Mouse (Mus musculus) heart, embryonic 11.5 days (tissue): Measurements from ENCODE around the gene Tgm1. TPM values are rescaled to one million over a fixed set of nuclear protein-coding genes. Genes with fewer than 3 reads are reported as not detected.
A peak's percentile ranks its signal among the peaks of the same experiment; 100 is the strongest.

Experiments used
- ATAC-seq: fragments of 200-750 bp; cut with Nextera tagmentation; replicated peaks from 2 replicates; pipeline ENCODE4 v1.8.0; 2017; ENCODE audit warnings: moderate library complexity; ENCODE audit not compliant: insufficient number of reproducible peaks, low FRiP score, low TSS enrichment
- H3K27ac ChIP-seq: fragments of 300-500 bp; sonication (generic); 2 replicates; pipeline ENCODE4 v1.5.1; 2014; ENCODE audit warnings: mild to moderate bottlenecking, low read depth, low read length
- H3K27me3 ChIP-seq: fragments of 300-500 bp; sonication (generic); 2 replicates; pipeline ENCODE4 v1.6.1; 2014; ENCODE audit warnings: mild to moderate bottlenecking, low read length, mixed read lengths; ENCODE audit not compliant: control insufficient read depth, insufficient read depth
- H3K36me3 ChIP-seq: fragments of 300-500 bp; sonication (generic); 2 replicates; pipeline ENCODE4 v1.6.1; 2014; ENCODE audit warnings: mild to moderate bottlenecking, low read length, moderate library complexity, mixed read lengths; ENCODE audit not compliant: control insufficient read depth, insufficient read depth
- H3K4me1 ChIP-seq: fragments of 300-500 bp; sonication (generic); 2 replicates; pipeline ENCODE4 v1.6.1; 2014; ENCODE audit warnings: low read length; ENCODE audit not compliant: control insufficient read depth, insufficient read depth
- H3K4me2 ChIP-seq: fragments of 300-500 bp; sonication (generic); 2 replicates; pipeline ENCODE4 v1.6.1; 2014; ENCODE audit warnings: mild to moderate bottlenecking, moderate library complexity
- H3K4me3 ChIP-seq: fragments of 300-500 bp; sonication (generic); 2 replicates; pipeline ENCODE4 v1.5.1; 2014; ENCODE audit warnings: low read depth, low read length
- H3K9ac ChIP-seq: fragments of 300-500 bp; sonication (generic); 2 replicates; pipeline ENCODE4 v1.6.1; 2014; ENCODE audit warnings: mild to moderate bottlenecking, low read depth, low read length, moderate library complexity
- H3K9me3 ChIP-seq: fragments of 300-500 bp; sonication (generic); replicated peaks from 2 replicates; pipeline ENCODE4 v1.6.1; 2016; ENCODE audit warnings: low read length; ENCODE audit not compliant: control insufficient read depth
- WGBS: fragments of 180-500 bp; shearing (Covaris S2); extraction: QIAGEN DNeasy Blood & Tissue Kit; methylation state at CpG from one replicate; pipeline ENCODE4 v1.1.7; 2014; ENCODE audit not compliant: insufficient replicate concordance; 5-methylcytosine and 5-hydroxymethylcytosine counted together
- polyA plus RNA-seq: library from polyadenylated mRNA; unstranded; fragments of >200 nt; fragmentation: Nextera tagmentation; extraction: Ambion mirVana; gene quantifications from 2 replicates; pipeline ENCODE4 v1.2.1, GENCODE M21; 2014

Gene Tgm1
- polyA plus RNA-seq, 1 experiment from 2014 or later = 0.30 TPM

GRCm38 (mm10) chr14:55745861-55746237 is 32.1 kb upstream of the Tgm1 start:
- WGBS = under 1% methylated on average over 25 of the region's 31 CpGs
- H3K27me3 ChIP-seq = no peaks in the 10 kb centered on the region
- peak overlapping the region; percentile 99 for H3K4me2 ChIP-seq
- H3K4me1 ChIP-seq = peaks cover 3% of the 10 kb centered on the region; the same call in 1 of the 2 replicates
- no peak for ATAC-seq
- H3K9ac ChIP-seq = peak overlapping the region; percentile 85
- no peaks in the 10 kb centered on the region for H3K9me3 ChIP-seq
- peak overlapping the region; percentile 10; the same call in 1 of the 2 replicates for H3K27ac ChIP-seq
- H3K36me3 ChIP-seq = 0 out of 2 replicates have a peak, but pooled peaks cover 7% of the 10 kb centered on the region
- peak overlapping the region; percentile 96 for H3K4me3 ChIP-seq

GRCm38 (mm10) chr14:55745180-55745860 is 31.6 kb upstream of the Tgm1 start, which contains the start of the genes Dhrs1 and Nop9:
Dhrs1 (minus strand) TSS chr14:55745690.
Nop9 (plus strand) TSS chr14:55745693.
- H3K36me3 ChIP-seq = peaks cover 8% of the 10 kb centered on the region; the same call in 1 of the 2 replicates
- 1% methylated on average over 41 of the region's 48 CpGs for WGBS

GRCm38 (mm10) chr14:55743711-55744110 is 30.0 kb upstream of the Tgm1 start:
- Histone ChIP-seq H3K4me2 (peak overlapping the region; percentile 33; the same call in 1 of the 2 replicates), H3K27me3 (no peaks in the 10 kb centered on the region), H3K9me3 (no peaks in the 10 kb centered on the region), H3K27ac (no peak overlapping the region), H3K4me3 (no peak overlapping the region), H3K9ac (0 out of 2 replicates have a peak overlapping the region, but pooled peaks have one; percentile 13), H3K4me1 (peaks cover 3% of the 10 kb centered on the region; the same call in 1 of the 2 replicates), H3K36me3 (peaks cover 5% of the 10 kb centered on the region; the same call in 1 of the 2 replicates)
- 21% methylated on average over 10 of the region's 10 CpGs for WGBS
- ATAC-seq = 0 out of 2 replicates have a peak, but pooled peaks have one; percentile 28

More at GRCm38 (mm10) chr14:55745180-55745860, 31.6 kb upstream of the Tgm1 start, which contains the start of the genes Dhrs1 and Nop9:
- peak; percentile 82 for ATAC-seq
- Histone ChIP-seq H3K9ac (peak within 1 kb of the TSS; percentile 85), H3K4me1 (peaks cover 3% of the 10 kb centered on the region; the same call in 1 of the 2 replicates), H3K4me3 (peak within 1 kb of the TSS; percentile 96), H3K27me3 (no peaks in the 10 kb centered on the region), H3K9me3 (no peaks in the 10 kb centered on the region), H3K27ac (peak within 1 kb of the TSS; percentile 42; the same call in 1 of the 2 replicates), H3K4me2 (peak within 1 kb of the TSS; percentile 99)

GRCm38 (mm10) chr14:55737086-55737687 is 23.5 kb upstream of the Tgm1 start:
- no peaks in the 10 kb centered on the region for H3K9me3 ChIP-seq
- H3K9ac ChIP-seq = no peak overlapping the region
- H3K4me3 ChIP-seq = no peak overlapping the region
- 86% methylated on average over 9 of the region's 9 CpGs for WGBS
- H3K36me3 ChIP-seq = peaks cover 5% of the 10 kb centered on the region; the same call in 1 of the 2 replicates
- H3K4me2 ChIP-seq = no peak overlapping the region
- H3K27ac ChIP-seq = no peak overlapping the region
- H3K27me3 ChIP-seq = no peaks in the 10 kb centered on the region
- H3K4me1 ChIP-seq = no peaks in the 10 kb centered on the region
- no peak for ATAC-seq

GRCm38 (mm10) chr14:55735758-55736157 is 22.0 kb upstream of the Tgm1 start:
- no peaks in the 10 kb centered on the region for H3K9me3 ChIP-seq
- peaks cover 5% of the 10 kb centered on the region; the same call in 1 of the 2 replicates for H3K36me3 ChIP-seq
- ATAC-seq = no peak
- 77% methylated on average over 4 of the region's 4 CpGs for WGBS
- no peak overlapping the region for H3K4me3 ChIP-seq
- H3K4me2 ChIP-seq = no peak overlapping the region
- no peaks in the 10 kb centered on the region; the same call in 1 of the 2 replicates for H3K27me3 ChIP-seq
- H3K9ac ChIP-seq = no peak overlapping the region
- no peaks in the 10 kb centered on the region for H3K4me1 ChIP-seq
- no peak overlapping the region for H3K27ac ChIP-seq

GRCm38 (mm10) chr14:55735334-55735733 is 21.6 kb upstream of the Tgm1 start:
- Histone ChIP-seq H3K4me3 (no peak overlapping the region), H3K9ac (no peak overlapping the region), H3K4me1 (no peaks in the 10 kb centered on the region), H3K36me3 (peaks cover 4% of the 10 kb centered on the region; the same call in 1 of the 2 replicates), H3K27ac (no peak overlapping the region), H3K9me3 (no peaks in the 10 kb centered on the region), H3K27me3 (no peaks in the 10 kb centered on the region; the same call in 1 of the 2 replicates), H3K4me2 (no peak overlapping the region)
- no peak for ATAC-seq
- WGBS = 56% methylated on average over 3 of the region's 3 CpGs

GRCm38 (mm10) chr14:55734869-55735268 is 21.1 kb upstream of the Tgm1 start:
- Histone ChIP-seq H3K36me3 (no peaks in the 10 kb centered on the region), H3K27me3 (no peaks in the 10 kb centered on the region; the same call in 1 of the 2 replicates), H3K4me3 (no peak overlapping the region), H3K4me1 (no peaks in the 10 kb centered on the region), H3K9me3 (no peaks in the 10 kb centered on the region), H3K4me2 (no peak overlapping the region), H3K9ac (no peak overlapping the region), H3K27ac (no peak overlapping the region)
- ATAC-seq = no peak
- WGBS = 71% methylated on average over 7 of the region's 7 CpGs

- no peaks in the 10 kb centered on the region for H3K9me3 ChIP-seq
- no peaks in the 10 kb centered on the region; the same call in 1 of the 2 replicates for H3K27me3 ChIP-seq
- WGBS = 62% methylated on average over 10 of the region's 10 CpGs
- H3K4me3 ChIP-seq = no peak overlapping the region
- H3K36me3 ChIP-seq = no peaks in the 10 kb centered on the region
- no peaks in the 10 kb centered on the region for H3K4me1 ChIP-seq
- ATAC-seq = no peak
- no peak overlapping the region for H3K27ac ChIP-seq
- H3K4me2 ChIP-seq = no peak overlapping the region
- no peak overlapping the region for H3K9ac ChIP-seq
These were observed 20.2 kb upstream of the Tgm1 start for GRCm38 (mm10) chr14:55733889-55734288.
